Mouse (Mus musculus) liver, adult 2 months (tissue): ENCODE results near the gene Ier2. TPM values are rescaled to one million over a fixed set of nuclear protein-coding genes. Genes with fewer than 3 reads are reported as not detected.

Source experiments
- DNase-seq: peaks from one replicate; pipeline ENCODE4 v3.0.0-alpha.2; 2011; ENCODE audit warnings: low read depth, low spot score; ENCODE audit errors: extremely low read depth
- H3K27ac ChIP-seq: fragments of 200-500 bp; replicated peaks from 2 replicates; pipeline ENCODE4 v1.5.1; 2012; ENCODE audit warnings: low read depth, mild to moderate bottlenecking, control low read depth, inconsistent platforms, low read length; ENCODE audit not compliant: insufficient read depth
- H3K27me3 ChIP-seq: fragments of 200-500 bp; 2 replicates; pipeline ENCODE4 v1.6.1; 2012; ENCODE audit warnings: mild to moderate bottlenecking, moderate library complexity, low read length, inconsistent platforms; ENCODE audit not compliant: control insufficient read depth, insufficient read depth
- H3K36me3 ChIP-seq: fragments of 200-500 bp; 2 replicates; pipeline ENCODE4 v1.6.1; 2012; ENCODE audit warnings: low read length, inconsistent platforms; ENCODE audit not compliant: control insufficient read depth, insufficient read depth
- H3K4me1 ChIP-seq: fragments of 200-500 bp; 2 replicates; pipeline ENCODE4 v1.6.1; 2011; ENCODE audit warnings: low read length; ENCODE audit not compliant: control insufficient read depth, insufficient read depth
- H3K4me3 ChIP-seq: fragments of 200-500 bp; 2 replicates; pipeline ENCODE4 v1.5.1; 2011; ENCODE audit warnings: low read depth, mild to moderate bottlenecking, control low read depth, low read length, moderate library complexity; ENCODE audit not compliant: insufficient read depth
- H3K79me2 ChIP-seq: fragments of 200-500 bp; 2 replicates; pipeline ENCODE4 v1.6.1; 2012; ENCODE audit warnings: inconsistent platforms, mild to moderate bottlenecking, low read length, moderate library complexity; ENCODE audit not compliant: control insufficient read depth, insufficient read depth
- H3K9ac ChIP-seq: fragments of 200-500 bp; 2 replicates; pipeline ENCODE4 v1.6.1; 2012; ENCODE audit warnings: low read depth, mild to moderate bottlenecking, control low read depth, inconsistent platforms, low read length
- CTCF ChIP-seq: fragments of 200-500 bp; IDR thresholded peaks from 2 replicates; pipeline ENCODE4 v1.5.1; 2011; ENCODE audit warnings: low read depth, low read length, control low read depth
- POLR2A ChIP-seq: fragments of 200-500 bp; IDR thresholded peaks from 2 replicates; pipeline ENCODE4 v1.6.1; 2011; ENCODE audit warnings: low read length, control low read depth; ENCODE audit not compliant: insufficient read depth; ENCODE audit errors: extremely low read depth
- WGBS: fragments of 180-500 bp; shearing (Covaris S2); methylation state at CpG from one replicate; pipeline ENCODE4 v1.1.7; 2018; 5-methylcytosine and 5-hydroxymethylcytosine counted together
- polyA plus RNA-seq: library from polyadenylated mRNA; depleted of rRNA; stranded (reverse); fragments of >200 nt; gene quantifications from 2 replicates; pipeline ENCODE4 v1.2.3, GENCODE M21; 2012
- total RNA-seq: library from RNA; depleted of rRNA; stranded (reverse); fragments of >200 nt; gene quantifications from 2 replicates; pipeline ENCODE4 v1.2.3, GENCODE M21; 2014

Gene Ier2
- total and polyA plus RNA-seq, 2 experiments: 12.0 to 13.1 TPM

DNA sequence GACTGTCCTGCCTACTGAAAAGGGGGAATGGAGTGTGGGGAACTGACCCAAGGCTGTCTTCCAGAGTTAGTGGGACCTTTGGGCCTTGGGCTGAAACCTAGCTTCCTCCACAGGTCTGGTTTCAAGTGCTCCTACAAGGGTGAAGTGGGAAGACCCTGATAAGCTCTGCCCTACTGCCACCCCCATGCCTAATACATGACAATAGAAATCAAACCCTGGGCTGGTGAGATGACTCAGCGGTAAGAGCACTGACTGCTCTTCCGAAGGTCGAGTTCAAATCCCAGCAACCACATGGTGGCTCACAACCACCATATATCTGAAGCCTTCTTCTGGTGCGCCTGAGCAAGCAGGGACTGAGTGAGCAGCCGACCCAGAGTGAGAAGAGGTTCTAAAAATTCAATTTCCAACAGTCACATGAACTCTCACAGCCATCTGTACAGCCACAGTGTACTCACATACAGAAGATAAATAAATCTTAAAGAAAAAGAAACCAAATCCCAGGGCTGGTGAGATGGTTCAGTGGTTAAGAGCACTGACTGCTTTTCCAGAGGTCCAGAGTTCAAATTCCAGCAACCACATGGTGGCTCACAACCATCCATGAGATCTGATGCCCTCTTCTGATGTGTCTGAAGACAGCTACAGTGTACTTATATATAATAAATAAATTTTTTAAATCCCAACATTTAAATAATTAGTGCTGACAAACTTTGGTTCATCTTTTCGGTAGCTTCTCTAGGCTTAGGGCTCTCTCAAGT lies 6.3 kb upstream of the Ier2 start:
- no peak overlapping the region for H3K27ac ChIP-seq
- H3K4me3 ChIP-seq: no peak overlapping the region
- H3K36me3 ChIP-seq: 0 out of 2 replicates have a peak, but pooled peaks cover 2% of the 10 kb centered on the region
- TF ChIP-seq CTCF (no peak), POLR2A (no peak)
- no peaks in the 10 kb centered on the region for H3K79me2 ChIP-seq
- H3K9ac ChIP-seq: no peak overlapping the region
- H3K4me1 ChIP-seq: peaks cover 3% of the 10 kb centered on the region
- H3K27me3 ChIP-seq: no peaks in the 10 kb centered on the region
- no peak for DNase-seq
- WGBS: 79% methylated on average over 6 of the region's 6 CpGs

DNA sequence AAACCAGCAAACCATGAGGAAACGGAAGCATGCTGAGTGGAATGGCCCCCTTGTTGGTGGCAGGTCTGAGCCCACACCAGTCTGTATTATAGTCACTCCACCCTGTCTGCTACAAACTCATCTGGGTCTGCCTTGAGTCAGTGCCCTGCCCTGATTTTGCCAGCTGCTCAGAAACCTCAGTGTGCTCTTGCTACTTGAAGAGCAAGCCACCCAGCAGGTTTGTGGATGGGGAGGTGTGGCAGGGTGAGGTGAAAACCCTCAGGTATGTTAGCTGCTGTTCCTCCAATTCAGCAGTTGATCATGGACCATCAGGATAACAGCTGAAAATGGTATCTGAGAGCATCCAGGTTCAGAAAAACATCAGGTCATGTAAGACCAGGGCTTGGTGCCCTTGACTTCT lies 5.4 kb upstream of the Ier2 start:
- H3K4me1 ChIP-seq: peaks cover 6% of the 10 kb centered on the region
- no peak for DNase-seq
- no peak overlapping the region for H3K9ac ChIP-seq
- H3K27ac ChIP-seq: no peak overlapping the region
- no peak for TF ChIP-seq CTCF
- no peak for TF ChIP-seq POLR2A
- H3K36me3 ChIP-seq: no peaks in the 10 kb centered on the region
- H3K79me2 ChIP-seq: no peaks in the 10 kb centered on the region
- H3K27me3 ChIP-seq: no peaks in the 10 kb centered on the region
- WGBS: 82% methylated on average over 1 of the region's 1 CpGs
- H3K4me3 ChIP-seq: no peak overlapping the region

DNA sequence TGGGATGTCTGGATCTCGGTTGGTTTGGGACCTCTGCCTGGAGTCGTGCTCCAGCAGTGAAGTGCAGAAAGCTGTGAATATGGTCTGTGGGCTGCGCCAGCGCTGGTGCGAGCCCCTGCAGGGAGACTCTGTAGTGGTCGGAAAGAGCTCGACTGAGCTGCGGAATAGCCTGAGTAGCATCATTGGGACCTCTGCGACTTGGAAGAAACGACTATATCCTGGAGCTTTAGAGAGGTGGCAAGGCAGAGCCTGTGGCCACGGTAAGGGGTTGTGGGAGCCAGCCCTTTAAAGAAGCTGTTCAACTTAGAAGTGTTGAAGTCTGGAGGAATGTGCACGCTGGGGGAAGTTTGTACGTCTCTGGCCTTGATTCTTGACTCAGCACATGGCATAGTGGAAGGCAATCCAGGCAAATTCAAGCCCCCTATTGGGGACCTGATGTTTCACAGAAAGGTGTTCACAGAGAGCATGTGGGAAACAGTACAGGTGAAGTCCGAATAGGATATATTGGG lies 2.8 kb upstream of the Ier2 start:
- peaks cover 6% of the 10 kb centered on the region for H3K4me1 ChIP-seq
- no peak for DNase-seq
- peak overlapping the region; percentile 69 for H3K4me3 ChIP-seq
- H3K27ac ChIP-seq: no peak overlapping the region
- 0 out of 2 replicates have a peak, but pooled peaks cover 7% of the 10 kb centered on the region for H3K79me2 ChIP-seq
- no peaks in the 10 kb centered on the region for H3K36me3 ChIP-seq
- 3% methylated on average over 14 of the region's 14 CpGs for WGBS
- peak overlapping the region; percentile 73 for H3K9ac ChIP-seq
- no peaks in the 10 kb centered on the region for H3K27me3 ChIP-seq
- TF ChIP-seq CTCF (no peak), POLR2A (no peak)

DNA sequence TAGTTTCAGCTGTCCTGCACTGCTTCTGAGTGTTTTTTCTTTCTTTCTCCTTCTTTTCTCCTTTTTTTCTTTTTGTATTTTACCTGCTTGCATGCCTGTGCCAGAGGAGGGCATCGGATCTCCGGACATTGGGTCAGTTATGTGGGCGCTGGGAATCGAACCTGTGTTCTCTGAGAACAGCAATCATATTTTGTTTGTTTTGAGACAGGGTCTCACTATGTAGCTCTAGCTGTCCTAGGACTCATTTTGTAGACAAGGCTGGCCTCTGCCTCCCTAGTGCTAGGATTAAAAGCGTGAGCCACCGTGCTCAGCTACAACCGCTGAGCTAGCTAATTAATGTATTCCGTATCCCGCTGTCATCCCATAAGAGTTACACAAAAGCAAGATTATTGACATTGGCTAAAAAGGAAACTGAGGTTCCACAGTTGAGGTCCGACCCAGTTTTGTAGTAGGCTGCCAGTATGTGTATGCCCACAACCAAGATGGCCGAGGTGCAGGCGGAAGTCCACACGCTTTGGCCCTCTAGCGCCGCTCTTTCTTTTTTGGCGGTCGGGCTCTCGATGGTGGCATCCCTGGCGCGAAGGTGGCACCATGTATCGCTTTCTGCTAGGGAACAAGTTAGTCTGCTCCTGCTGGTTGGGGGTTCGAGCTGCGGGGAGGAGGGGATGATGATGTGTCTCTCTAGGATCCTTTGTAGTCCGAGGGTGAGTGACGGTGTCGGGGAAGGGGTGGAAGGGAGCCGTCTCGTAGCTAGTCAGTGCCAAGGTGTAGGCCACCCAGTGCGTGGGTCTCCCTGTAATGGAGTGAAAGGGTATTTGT lies 2.1 kb upstream of the Ier2 start:
- H3K4me1 ChIP-seq: peaks cover 6% of the 10 kb centered on the region
- under 1% methylated on average over 29 of the region's 29 CpGs for WGBS
- DNase-seq: peak; percentile 86

DNA sequence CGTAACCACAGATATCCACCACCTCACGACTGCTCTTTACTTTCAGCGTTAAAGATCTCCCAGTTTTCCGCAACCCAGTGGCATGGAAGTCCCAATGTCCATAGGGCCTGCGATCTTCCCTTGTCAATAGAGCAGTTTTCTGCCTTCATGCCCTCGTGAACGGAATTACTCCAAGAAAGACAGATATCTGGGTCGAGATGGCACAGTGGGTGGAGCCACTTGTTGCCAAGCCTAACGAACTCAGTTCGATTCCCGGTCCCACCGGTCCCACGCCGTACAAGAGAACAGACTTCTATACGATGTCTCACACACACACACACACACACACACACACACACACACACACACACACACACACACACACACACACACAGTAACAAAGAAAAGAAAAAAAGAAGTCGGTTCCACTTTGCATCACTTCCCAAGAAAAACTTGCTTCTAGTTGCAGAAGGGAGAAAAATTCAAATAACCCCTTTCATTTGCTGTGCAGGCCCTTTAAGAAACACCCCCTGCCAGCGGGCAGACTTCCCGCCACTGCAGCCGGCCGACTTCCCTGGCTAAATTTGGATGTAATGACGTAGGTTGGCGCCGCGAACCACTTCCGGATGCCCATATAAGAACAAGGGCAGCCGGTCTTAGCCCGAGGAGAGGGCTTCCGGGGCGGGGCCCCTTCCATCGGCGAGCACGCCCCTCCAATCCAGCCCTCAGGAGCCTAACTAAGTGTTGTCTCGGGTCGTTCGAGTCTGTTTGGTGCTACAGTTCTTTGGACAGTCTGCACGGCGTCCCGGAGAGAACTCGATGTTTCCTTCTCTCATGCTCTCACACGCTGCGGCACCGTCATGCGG lies 1.1 kb upstream of the Ier2 start:
- no peaks in the 10 kb centered on the region for H3K27me3 ChIP-seq
- 0 out of 2 replicates have a peak, but pooled peaks cover 7% of the 10 kb centered on the region for H3K79me2 ChIP-seq
- peaks cover 8% of the 10 kb centered on the region for H3K4me1 ChIP-seq
- H3K4me3 ChIP-seq: peak overlapping the region; percentile 69
- H3K27ac ChIP-seq: peak overlapping the region; percentile 78
- H3K36me3 ChIP-seq: no peaks in the 10 kb centered on the region
- peak; percentile 91 for DNase-seq
- TF ChIP-seq POLR2A: peak; percentile 77
- no peak for TF ChIP-seq CTCF
- peak overlapping the region; percentile 78 for H3K9ac ChIP-seq
- 2% methylated on average over 43 of the region's 43 CpGs for WGBS

More for the DNA sequence above, 2.1 kb upstream of the Ier2 start:
- H3K79me2 ChIP-seq: 0 out of 2 replicates have a peak, but pooled peaks cover 7% of the 10 kb centered on the region
- H3K9ac ChIP-seq: peak overlapping the region; percentile 73
- no peaks in the 10 kb centered on the region for H3K36me3 ChIP-seq
- TF ChIP-seq CTCF (peak; percentile 34; the same call in 1 of the 2 replicates), POLR2A (no peak)
- H3K27ac ChIP-seq: peak overlapping the region; percentile 77
- no peaks in the 10 kb centered on the region for H3K27me3 ChIP-seq
- H3K4me3 ChIP-seq: peak overlapping the region; percentile 69
